Mouse (Mus musculus): Measurements from ENCODE around the gene Mif4gd. TPM values are rescaled to one million over a fixed set of nuclear protein-coding genes. Genes with fewer than 3 reads are reported as not detected.

Mif4gd gene
- polyA plus RNA-seq, 1 experiment from 2014 or later, result 34.4 TPM

- Histone ChIP-seq H3K9ac (no peak overlapping the region), H3K27me3 (replicated peaks) (no peaks in the 10 kb centered on the region), H3K9me3 (no peaks in the 10 kb centered on the region), H3K4me3 (replicated peaks) (no peak overlapping the region), H3K4me2 (no peak overlapping the region), H3K4me1 (no peaks in the 10 kb centered on the region), H3K27ac (no peak overlapping the region), H3K36me3 (peaks cover 6% of the 10 kb centered on the region)
- WGBS, result 93% methylated on average over 2 of the region's 2 CpGs
- ATAC-seq (ENCODE audit: insufficient read depth, low FRiP score, low read depth), result no peak
Observed at GRCm38 (mm10) chr11:115642705-115643104, 29.9 kb upstream of the Mif4gd start.

- no peak overlapping the region for H3K9ac ChIP-seq
- H3K4me1 ChIP-seq, result no peaks in the 10 kb centered on the region
- no peak overlapping the region for H3K4me2 ChIP-seq
- no peaks in the 10 kb centered on the region for H3K27me3 ChIP-seq (replicated peaks)
- no peaks in the 10 kb centered on the region for H3K9me3 ChIP-seq
- no peak for ATAC-seq (ENCODE audit: insufficient read depth, low FRiP score, low read depth)
- H3K36me3 ChIP-seq, result peaks cover 1% of the 10 kb centered on the region
- WGBS, result 86% methylated on average over 4 of the region's 4 CpGs
- H3K4me3 ChIP-seq (replicated peaks), result no peak overlapping the region
- H3K27ac ChIP-seq, result no peak overlapping the region
Observed at GRCm38 (mm10) chr11:115641664-115642036, 28.9 kb upstream of the Mif4gd start.

GRCm38 (mm10) chr11:115640978-115641663 is 28.4 kb upstream of the Mif4gd start:
- WGBS, result 45% methylated on average over 14 of the region's 14 CpGs
- no peak overlapping the region for H3K4me3 ChIP-seq (replicated peaks)
- no peak overlapping the region for H3K27ac ChIP-seq
- no peak overlapping the region for H3K4me2 ChIP-seq
- no peaks in the 10 kb centered on the region for H3K9me3 ChIP-seq
- no peaks in the 10 kb centered on the region for H3K27me3 ChIP-seq (replicated peaks)
- H3K4me1 ChIP-seq, result no peaks in the 10 kb centered on the region
- H3K9ac ChIP-seq, result no peak overlapping the region
- ATAC-seq (ENCODE audit: insufficient read depth, low FRiP score, low read depth), result no peak
- no peaks in the 10 kb centered on the region for H3K36me3 ChIP-seq

GRCm38 (mm10) chr11:115640311-115640828 is 27.6 kb upstream of the Mif4gd start:
- 78% methylated on average over 3 of the region's 4 CpGs for WGBS
- no peak overlapping the region for H3K4me3 ChIP-seq (replicated peaks)
- H3K4me2 ChIP-seq, result no peak overlapping the region
- no peak for ATAC-seq (ENCODE audit: insufficient read depth, low FRiP score, low read depth)
- H3K36me3 ChIP-seq, result no peaks in the 10 kb centered on the region
- H3K9me3 ChIP-seq, result no peaks in the 10 kb centered on the region
- no peaks in the 10 kb centered on the region for H3K4me1 ChIP-seq
- H3K27ac ChIP-seq, result no peak overlapping the region
- no peak overlapping the region for H3K9ac ChIP-seq
- no peaks in the 10 kb centered on the region for H3K27me3 ChIP-seq (replicated peaks)

- no peak overlapping the region; the same call in 1 of the 2 replicates for H3K27ac ChIP-seq
- H3K9me3 ChIP-seq, result no peaks in the 10 kb centered on the region
- H3K4me1 ChIP-seq, result no peaks in the 10 kb centered on the region
- H3K36me3 ChIP-seq, result no peaks in the 10 kb centered on the region
- no peak for ATAC-seq (ENCODE audit: insufficient read depth, low FRiP score, low read depth)
- H3K4me3 ChIP-seq (replicated peaks), result no peak overlapping the region
- no peak overlapping the region for H3K4me2 ChIP-seq
- WGBS, result 71% methylated on average over 4 of the region's 4 CpGs
- H3K27me3 ChIP-seq (replicated peaks), result no peaks in the 10 kb centered on the region
- H3K9ac ChIP-seq, result no peak overlapping the region
Observed at GRCm38 (mm10) chr11:115639540-115639939, 26.8 kb upstream of the Mif4gd start.

- Histone ChIP-seq H3K9ac (no peak overlapping the region), H3K27ac (no peak overlapping the region; the same call in 1 of the 2 replicates), H3K4me2 (no peak overlapping the region), H3K4me3 (replicated peaks) (no peak overlapping the region), H3K27me3 (replicated peaks) (no peaks in the 10 kb centered on the region), H3K4me1 (0 out of 2 replicates have a peak, but pooled peaks cover 3% of the 10 kb centered on the region), H3K36me3 (no peaks in the 10 kb centered on the region), H3K9me3 (no peaks in the 10 kb centered on the region)
- no peak for ATAC-seq (ENCODE audit: insufficient read depth, low FRiP score, low read depth)
- WGBS, result 62% methylated on average over 5 of the region's 5 CpGs
Observed at GRCm38 (mm10) chr11:115638498-115639409, 26.0 kb upstream of the Mif4gd start.

- ATAC-seq (ENCODE audit: insufficient read depth, low FRiP score, low read depth), result no peak
- WGBS, result 70% methylated on average over 3 of the region's 3 CpGs
- Histone ChIP-seq H3K9me3 (no peaks in the 10 kb centered on the region), H3K4me3 (replicated peaks) (no peak overlapping the region), H3K4me2 (no peak overlapping the region), H3K36me3 (no peaks in the 10 kb centered on the region), H3K27ac (no peak overlapping the region), H3K4me1 (0 out of 2 replicates have a peak, but pooled peaks cover 3% of the 10 kb centered on the region), H3K27me3 (replicated peaks) (no peaks in the 10 kb centered on the region), H3K9ac (no peak overlapping the region)
Observed at GRCm38 (mm10) chr11:115636960-115637359, 24.2 kb upstream of the Mif4gd start.

GRCm38 (mm10) chr11:115635484-115635883 is 22.7 kb upstream of the Mif4gd start:
- Histone ChIP-seq H3K9ac (no peak overlapping the region), H3K27ac (no peak overlapping the region), H3K27me3 (replicated peaks) (no peaks in the 10 kb centered on the region), H3K4me3 (replicated peaks) (no peak overlapping the region), H3K9me3 (no peaks in the 10 kb centered on the region), H3K4me1 (peaks cover 3% of the 10 kb centered on the region; the same call in 1 of the 2 replicates), H3K36me3 (no peaks in the 10 kb centered on the region), H3K4me2 (no peak overlapping the region)
- 73% methylated on average over 8 of the region's 8 CpGs for WGBS
- no peak for ATAC-seq (ENCODE audit: insufficient read depth, low FRiP score, low read depth)

- Histone ChIP-seq H3K9me3 (no peaks in the 10 kb centered on the region), H3K4me3 (replicated peaks) (no peak overlapping the region), H3K4me2 (no peak overlapping the region), H3K27me3 (replicated peaks) (no peaks in the 10 kb centered on the region), H3K9ac (no peak overlapping the region), H3K4me1 (peaks cover 3% of the 10 kb centered on the region; the same call in 1 of the 2 replicates), H3K27ac (no peak overlapping the region), H3K36me3 (no peaks in the 10 kb centered on the region)
- no peak for ATAC-seq (ENCODE audit: insufficient read depth, low FRiP score, low read depth)
- WGBS, result 84% methylated on average over 8 of the region's 8 CpGs
Observed at GRCm38 (mm10) chr11:115635041-115635440, 22.3 kb upstream of the Mif4gd start.

GRCm38 (mm10) chr11:115634109-115634508 is 21.3 kb upstream of the Mif4gd start:
- Histone ChIP-seq H3K27me3 (replicated peaks) (no peaks in the 10 kb centered on the region), H3K9ac (no peak overlapping the region), H3K36me3 (no peaks in the 10 kb centered on the region), H3K4me3 (replicated peaks) (no peak overlapping the region), H3K9me3 (no peaks in the 10 kb centered on the region), H3K4me2 (no peak overlapping the region), H3K27ac (no peak overlapping the region), H3K4me1 (peaks cover 3% of the 10 kb centered on the region; the same call in 1 of the 2 replicates)
- WGBS, result 51% methylated on average over 4 of the region's 4 CpGs
- ATAC-seq (ENCODE audit: insufficient read depth, low FRiP score, low read depth), result no peak

- 85% methylated on average over 10 of the region's 10 CpGs for WGBS
- no peak for ATAC-seq (ENCODE audit: insufficient read depth, low FRiP score, low read depth)
- no peaks in the 10 kb centered on the region for H3K36me3 ChIP-seq
- H3K4me1 ChIP-seq, result peaks cover 3% of the 10 kb centered on the region; the same call in 1 of the 2 replicates
- no peak overlapping the region for H3K9ac ChIP-seq
- H3K27ac ChIP-seq, result no peak overlapping the region
- H3K4me3 ChIP-seq (replicated peaks), result no peak overlapping the region
- no peaks in the 10 kb centered on the region for H3K9me3 ChIP-seq
- H3K27me3 ChIP-seq (replicated peaks), result no peaks in the 10 kb centered on the region
- H3K4me2 ChIP-seq, result no peak overlapping the region
Observed at GRCm38 (mm10) chr11:115632862-115633261, 20.1 kb upstream of the Mif4gd start.

- no peaks in the 10 kb centered on the region for H3K27me3 ChIP-seq (replicated peaks)
- no peak overlapping the region for H3K4me3 ChIP-seq (replicated peaks)
- no peak overlapping the region for H3K9ac ChIP-seq
- H3K4me1 ChIP-seq, result peaks cover 5% of the 10 kb centered on the region; the same call in 1 of the 2 replicates
- WGBS, result 70% methylated on average over 7 of the region's 7 CpGs
- no peak overlapping the region for H3K4me2 ChIP-seq
- no peak for ATAC-seq (ENCODE audit: insufficient read depth, low FRiP score, low read depth)
- H3K9me3 ChIP-seq, result no peaks in the 10 kb centered on the region
- H3K36me3 ChIP-seq, result no peaks in the 10 kb centered on the region
- no peak overlapping the region for H3K27ac ChIP-seq
Observed at GRCm38 (mm10) chr11:115632247-115632646, 19.5 kb upstream of the Mif4gd start.

Data from stomach, embryonic 15.5 days (tissue).